Mouse (Mus musculus) left cerebral cortex, postnatal 10 days (tissue): ENCODE results near the gene Aacs. TPM values are rescaled to one million over a fixed set of nuclear protein-coding genes. Genes with fewer than 3 reads are reported as not detected.

Experiments used
- microRNA-seq: library from miRNA; unstranded; fragments of <30 nt; microRNA quantifications from one replicate; pipeline ENCODE4 v1.2.0, GENCODE M21; 2022
- total RNA-seq, 2 experiments: library from RNA; stranded (reverse); gene quantifications; 2 replicates each; pipeline ENCODE4 v1.2.3; 2021

Aacs gene
- total RNA-seq, 2 experiments from 2014 or later = 84.1 to 96.1 TPM

Small RNA genes lying within 50 kb of the gene (microRNA-seq; reads per million reads assigned to microRNA genes)
- not detected for gene Gm27551

Other genes with a start within 250 kb of the Aacs start
- gene Scarb1, start 134.7 kb upstream of the Aacs start, total RNA-seq = 10 to 100 TPM; 49.1 to 52.9 TPM
- under 1 TPM; 0.39 to 0.56 TPM for gene Gm10382, start 86.5 kb upstream of the Aacs start, total RNA-seq
- 100 to 1,000 TPM; 831 to 842 TPM for gene Ubc, start 85.6 kb upstream of the Aacs start, total RNA-seq
- 10 to 100 TPM; 12.2 to 14.5 TPM for gene Dhx37, start 41.7 kb upstream of the Aacs start, total RNA-seq
- 10 to 100 TPM; 81.3 to 83.6 TPM for gene Bri3bp, start 34.2 kb upstream of the Aacs start, total RNA-seq
- 100 to 1,000 TPM; 109 to 114 TPM for gene Tmem132b, start 56.0 kb downstream of the Aacs start, total RNA-seq